Mouse (Mus musculus): ENCODE data around the gene Stx17.

The Stx17 gene

GRCm38 (mm10) chr4:48175666-48176065 lies 51.0 kb downstream of the Stx17 start:
- no peak for DNase-seq

- no peak for DNase-seq
These were observed 56.2 kb downstream of the Stx17 start for GRCm38 (mm10) chr4:48180922-48181321.

GRCm38 (mm10) chr4:48181366-48181765 lies 56.7 kb downstream of the Stx17 start:
- no peak for DNase-seq

- no peak for DNase-seq
These were observed 57.5 kb downstream of the Stx17 start for GRCm38 (mm10) chr4:48182115-48182806.

GRCm38 (mm10) chr4:48197925-48198324 lies 73.2 kb downstream of the Stx17 start:
- DNase-seq, result no peak

- no peak for DNase-seq
These were observed 73.7 kb downstream of the Stx17 start for GRCm38 (mm10) chr4:48198447-48198846.

- no peak for DNase-seq
These were observed 78.8 kb downstream of the Stx17 start for GRCm38 (mm10) chr4:48203564-48203963.

GRCm38 (mm10) chr4:48225173-48225572 lies 100.5 kb downstream of the Stx17 start:
- DNase-seq, result peak; percentile 31

GRCm38 (mm10) chr4:48225604-48226003 lies 100.9 kb downstream of the Stx17 start:
- no peak for DNase-seq

GRCm38 (mm10) chr4:48226800-48227199 lies 102.1 kb downstream of the Stx17 start:
- DNase-seq, result no peak
